Mouse (Mus musculus): ENCODE results near the gene Olfr554. TPM values are rescaled to one million over a fixed set of nuclear protein-coding genes. Genes with fewer than 3 reads are reported as not detected.

Olfr554 gene
- total and polyA plus RNA-seq, 3 experiments: not detected

GRCm38 (mm10) chr7:102681916-102682315 lies 43.7 kb downstream of the Olfr554 start:
- peaks cover 3% of the 10 kb centered on the region for H3K36me3 ChIP-seq (ENCODE audit: control insufficient read depth, insufficient read depth, low read length)
- no peaks in the 10 kb centered on the region for H3K27me3 ChIP-seq (ENCODE audit: control insufficient read depth, insufficient read depth, low read length)
- H3K79me2 ChIP-seq (replicated peaks; ENCODE audit: control insufficient read depth, insufficient read depth, low read length): no peaks in the 10 kb centered on the region
- no peak for TF ChIP-seq POLR2A (IDR thresholded peaks at IDR 0.05; ENCODE audit: insufficient read depth, low read depth, low read length)
- TF ChIP-seq CTCF (IDR thresholded peaks at IDR 0.05): no peak
- no peak for TF ChIP-seq EP300 (IDR thresholded peaks at IDR 0.05; ENCODE audit: insufficient read depth, low read depth, low read length)
- no peak for DNase-seq
- H3K9ac ChIP-seq (ENCODE audit: low read depth, low read length): no peak overlapping the region
- intact Hi-C loops (cut with DNase I): no loop called here
- H3K27ac ChIP-seq: no peak overlapping the region
- no peaks in the 10 kb centered on the region for H3K4me1 ChIP-seq (ENCODE audit: control insufficient read depth, insufficient read depth, low read length)
- 65% methylated on average over 1 of the region's 1 CpGs for WGBS
- H3K4me3 ChIP-seq: no peak overlapping the region

GRCm38 (mm10) chr7:102686944-102687501 lies 48.8 kb downstream of the Olfr554 start, which contains the start of gene Trim68:
Trim68 (minus strand) TSS chr7:102687327.
- intact Hi-C loops (cut with DNase I): loop anchor here (5.0 kb wide), 1 partner anchor 125 kb away; no protein-coding TSS in a partner anchor
- peak within 1 kb of the TSS; percentile 84 for H3K27ac ChIP-seq

More at GRCm38 (mm10) chr7:102686944-102687501, 48.8 kb downstream of the Olfr554 start, which contains the start of gene Trim68:
- TF ChIP-seq POLR2A (IDR thresholded peaks at IDR 0.05; ENCODE audit: insufficient read depth, low read depth, low read length) (peak; percentile 64), CTCF (IDR thresholded peaks at IDR 0.05) (no peak), EP300 (IDR thresholded peaks at IDR 0.05; ENCODE audit: insufficient read depth, low read depth, low read length) (no peak)
- peak; percentile 89 to 94 for DNase-seq
- Histone ChIP-seq H3K9ac (ENCODE audit: low read depth, low read length) (peak within 1 kb of the TSS; percentile 80), H3K36me3 (ENCODE audit: control insufficient read depth, insufficient read depth, low read length) (peaks cover 4% of the 10 kb centered on the region; the same call in 1 of the 2 replicates), H3K4me1 (ENCODE audit: control insufficient read depth, insufficient read depth, low read length) (no peaks in the 10 kb centered on the region), H3K4me3 (peak within 1 kb of the TSS; percentile 63), H3K27me3 (ENCODE audit: control insufficient read depth, insufficient read depth, low read length) (no peaks in the 10 kb centered on the region), H3K79me2 (replicated peaks; ENCODE audit: control insufficient read depth, insufficient read depth, low read length) (no peaks in the 10 kb centered on the region)
- WGBS: under 1% methylated on average over 40 of the region's 40 CpGs

Other genes with a start within 250 kb of the Olfr554 start
- gene Rrm1, start 196.7 kb upstream of the Olfr554 start, total RNA-seq (2021): 1 to 10 TPM; 9.6 to 9.9 TPM
- 4.4 and 8.1 TPM in 2 replicates for gene Rrm1, start 196.7 kb upstream of the Olfr554 start, polyA plus RNA-seq (2012; rRNA removed)
- gene Olfr543, start 156.8 kb upstream of the Olfr554 start, total RNA-seq (2021): not detected
- gene Olfr543, start 156.8 kb upstream of the Olfr554 start, polyA plus RNA-seq (2012; rRNA removed): not detected in 2 replicates
- gene Olfr544, start 150.1 kb upstream of the Olfr554 start, total RNA-seq (2021): not detected
- gene Olfr544, start 150.1 kb upstream of the Olfr554 start, polyA plus RNA-seq (2012; rRNA removed): not detected in 2 replicates
- not detected for gene Olfr545, start 138.9 kb upstream of the Olfr554 start, total RNA-seq (2021)
- gene Olfr545, start 138.9 kb upstream of the Olfr554 start, polyA plus RNA-seq (2012; rRNA removed): not detected in 2 replicates
- not detected for gene Olfr547, start 103.7 kb upstream of the Olfr554 start, total RNA-seq (2021)
- not detected in 2 replicates for gene Olfr547, start 103.7 kb upstream of the Olfr554 start, polyA plus RNA-seq (2012; rRNA removed)
- not detected for gene Olfr548-ps1, start 97.5 kb upstream of the Olfr554 start, total RNA-seq (2021)
- gene Olfr548-ps1, start 97.5 kb upstream of the Olfr554 start, polyA plus RNA-seq (2012; rRNA removed): not detected in 2 replicates
- gene Olfr549, start 88.6 kb upstream of the Olfr554 start, total RNA-seq (2021): not detected
- gene Olfr549, start 88.6 kb upstream of the Olfr554 start, polyA plus RNA-seq (2012; rRNA removed): not detected in 2 replicates
- gene Trim21, start 72.9 kb upstream of the Olfr554 start, total RNA-seq (2021): 1 to 10 TPM; 3.7 to 6.1 TPM
- gene Trim21, start 72.9 kb upstream of the Olfr554 start, polyA plus RNA-seq (2012; rRNA removed): 3.7 and 6.2 TPM in 2 replicates
- gene Olfr550, start 67.0 kb upstream of the Olfr554 start, total RNA-seq (2021): under 1 TPM in 1 of 2 experiments, not detected in 1; 0.07 TPM
- 0.56 and 0.86 TPM in 2 replicates for gene Olfr550, start 67.0 kb upstream of the Olfr554 start, polyA plus RNA-seq (2012; rRNA removed)
- not detected for gene Olfr551, start 46.5 kb upstream of the Olfr554 start, total RNA-seq (2021)
- not detected in 2 replicates for gene Olfr551, start 46.5 kb upstream of the Olfr554 start, polyA plus RNA-seq (2012; rRNA removed)
- gene Olfr552, start 40.7 kb upstream of the Olfr554 start, total RNA-seq (2021): under 1 TPM; 0.13 to 0.20 TPM
- gene Olfr552, start 40.7 kb upstream of the Olfr554 start, polyA plus RNA-seq (2012; rRNA removed): not detected in 2 replicates
- gene Olfr553, start 20.2 kb upstream of the Olfr554 start, total RNA-seq (2021): not detected
- gene Olfr553, start 20.2 kb upstream of the Olfr554 start, polyA plus RNA-seq (2012; rRNA removed): not detected in 2 replicates
- not detected for gene Olfr555, start 20.4 kb downstream of the Olfr554 start, total RNA-seq (2021)
- gene Olfr555, start 20.4 kb downstream of the Olfr554 start, polyA plus RNA-seq (2012; rRNA removed): not detected in 2 replicates
- not detected for gene Olfr556, start 26.5 kb downstream of the Olfr554 start, total RNA-seq (2021)
- gene Olfr556, start 26.5 kb downstream of the Olfr554 start, polyA plus RNA-seq (2012; rRNA removed): not detected in 2 replicates
- 1 to 10 TPM; 8.1 to 9.5 TPM for gene Trim68, start 48.9 kb downstream of the Olfr554 start, total RNA-seq (2021)
- 20.4 and 33.3 TPM in 2 replicates for gene Trim68, start 48.9 kb downstream of the Olfr554 start, polyA plus RNA-seq (2012; rRNA removed)
- gene Olfr557, start 57.5 kb downstream of the Olfr554 start, total RNA-seq (2021): not detected
- gene Olfr557, start 57.5 kb downstream of the Olfr554 start, polyA plus RNA-seq (2012; rRNA removed): not detected in 2 replicates
- gene Olfr558, start 63.8 kb downstream of the Olfr554 start, total RNA-seq (2021): 1 to 10 TPM; 3.0 to 3.8 TPM
- 3.5 and 8.4 TPM in 2 replicates for gene Olfr558, start 63.8 kb downstream of the Olfr554 start, polyA plus RNA-seq (2012; rRNA removed)
- not detected for gene Olfr33, start 80.6 kb downstream of the Olfr554 start, total RNA-seq (2021)
- 0.33 TPM in 1 of 2 replicates, not detected in the other for gene Olfr33, start 80.6 kb downstream of the Olfr554 start, polyA plus RNA-seq (2012; rRNA removed)
- not detected for gene Olfr559, start 89.1 kb downstream of the Olfr554 start, total RNA-seq (2021)
- not detected in 2 replicates for gene Olfr559, start 89.1 kb downstream of the Olfr554 start, polyA plus RNA-seq (2012; rRNA removed)
- not detected for gene Olfr560, start 120.9 kb downstream of the Olfr554 start, total RNA-seq (2021)
- 0.20 TPM in 2 replicates for gene Olfr560, start 120.9 kb downstream of the Olfr554 start, polyA plus RNA-seq (2012; rRNA removed)
- gene Olfr78, start 121.0 kb downstream of the Olfr554 start, total RNA-seq (2021): under 1 TPM; 0.57 to 0.86 TPM
- 6.2 and 12.7 TPM in 2 replicates for gene Olfr78, start 121.0 kb downstream of the Olfr554 start, polyA plus RNA-seq (2012; rRNA removed)
- not detected for gene Olfr561, start 132.8 kb downstream of the Olfr554 start, total RNA-seq (2021)
- not detected in 2 replicates for gene Olfr561, start 132.8 kb downstream of the Olfr554 start, polyA plus RNA-seq (2012; rRNA removed)
- not detected for gene Olfr564, start 165.0 kb downstream of the Olfr554 start, total RNA-seq (2021)
- not detected in 2 replicates for gene Olfr564, start 165.0 kb downstream of the Olfr554 start, polyA plus RNA-seq (2012; rRNA removed)
- not detected for gene Olfr566, start 220.3 kb downstream of the Olfr554 start, total RNA-seq (2021)
- not detected in 2 replicates for gene Olfr566, start 220.3 kb downstream of the Olfr554 start, polyA plus RNA-seq (2012; rRNA removed)
- gene Olfr568, start 238.7 kb downstream of the Olfr554 start, total RNA-seq (2021): not detected
- not detected in 2 replicates for gene Olfr568, start 238.7 kb downstream of the Olfr554 start, polyA plus RNA-seq (2012; rRNA removed)